Mouse (Mus musculus) adrenal gland, postnatal 25 days (tissue): ENCODE data around the gene 9430038I01Rik. TPM values are rescaled to one million over a fixed set of nuclear protein-coding genes. Genes with fewer than 3 reads are reported as not detected.
"Not testable (repeated sequence)": the region's sequence is repeated elsewhere in the genome, so short reads cannot be mapped to it uniquely, and the experiment has no call there.

ENCODE experiments used
- DNase-seq: peaks from one replicate; pipeline ENCODE4 v3.0.0; 2021; ENCODE audit warnings: mixed read lengths
- long read RNA-seq: library from polyadenylated mRNA; stranded (forward); transcript quantifications from one replicate; pipeline ENCODE4 v2.0.0, GENCODE M21; 2021
- total RNA-seq: library from RNA; stranded (reverse); gene quantifications from 2 replicates; pipeline ENCODE4 v1.2.3, GENCODE M21; 2021

Gene 9430038I01Rik
- 12.3 and 13.8 TPM in 2 replicates for total RNA-seq
- long read RNA-seq, transcript 9430038I01Rik-201 (4 exons, 1,126 nt): major isoform, 7 of 14 reads
- long read RNA-seq, partial matches to known transcripts: 0 of 14 reads
- long read RNA-seq, other reads (novel, unspliced or antisense): 4 of 14 reads

- DNase-seq: peak; percentile 99
These were observed at the start of gene 9430038I01Rik for GRCm38 (mm10) chr7:137410337-137411197. TSS of gene 9430038I01Rik (minus strand) at chr7:137410762.

- no peak for DNase-seq
These were observed 34.8 kb upstream of the 9430038I01Rik start for GRCm38 (mm10) chr7:137445321-137445720.

GRCm38 (mm10) chr7:137442951-137443350, 32.4 kb upstream of the 9430038I01Rik start:
- no peak for DNase-seq

GRCm38 (mm10) chr7:137438962-137439361, 28.4 kb upstream of the 9430038I01Rik start:
- not testable (repeated sequence) for DNase-seq

- DNase-seq: no peak
These were observed 27.6 kb upstream of the 9430038I01Rik start for GRCm38 (mm10) chr7:137438179-137438550.

GRCm38 (mm10) chr7:137437440-137438178, 27.0 kb upstream of the 9430038I01Rik start, which contains the start of gene Glrx3:
TSS of gene Glrx3 (plus strand) at chr7:137437614.
- DNase-seq: peak; percentile 97

- DNase-seq: no peak
These were observed 26.3 kb upstream of the 9430038I01Rik start for GRCm38 (mm10) chr7:137436901-137437300.

- DNase-seq: no peak
These were observed 21.4 kb upstream of the 9430038I01Rik start for GRCm38 (mm10) chr7:137431769-137432603.

- DNase-seq: no peak
These were observed 16.1 kb upstream of the 9430038I01Rik start for GRCm38 (mm10) chr7:137426693-137427092.

- no peak for DNase-seq
These were observed 10.7 kb upstream of the 9430038I01Rik start for GRCm38 (mm10) chr7:137421236-137421635.

- DNase-seq: no peak
These were observed 10.0 kb upstream of the 9430038I01Rik start for GRCm38 (mm10) chr7:137420550-137420949.

- DNase-seq: no peak
These were observed 4.1 kb upstream of the 9430038I01Rik start for GRCm38 (mm10) chr7:137414710-137415109.

GRCm38 (mm10) chr7:137407428-137408058, 3.0 kb downstream of the 9430038I01Rik start:
- no peak for DNase-seq

GRCm38 (mm10) chr7:137404146-137404545, 6.4 kb downstream of the 9430038I01Rik start:
- no peak for DNase-seq

- DNase-seq: no peak
These were observed 11.6 kb downstream of the 9430038I01Rik start for GRCm38 (mm10) chr7:137398973-137399372.

GRCm38 (mm10) chr7:137397361-137397910, 13.1 kb downstream of the 9430038I01Rik start:
- DNase-seq: peak; percentile 59

GRCm38 (mm10) chr7:137395421-137395820, 15.1 kb downstream of the 9430038I01Rik start:
- DNase-seq: no peak

GRCm38 (mm10) chr7:137387863-137388262, 22.7 kb downstream of the 9430038I01Rik start:
- DNase-seq: no peak

- DNase-seq: no peak
These were observed 35.6 kb downstream of the 9430038I01Rik start for GRCm38 (mm10) chr7:137374996-137375395.

GRCm38 (mm10) chr7:137371770-137372169, 38.8 kb downstream of the 9430038I01Rik start:
- DNase-seq: no peak

GRCm38 (mm10) chr7:137370175-137370574, 40.4 kb downstream of the 9430038I01Rik start:
- DNase-seq: no peak
